Mouse (Mus musculus): ENCODE results near the gene Pik3c2b.

Pik3c2b gene

GRCm38 (mm10) chr1:133071666-133072381 is 26.4 kb downstream of the Pik3c2b start:
- no peak for DNase-seq (ENCODE audit: extremely low spot score, low spot score)

DNA sequence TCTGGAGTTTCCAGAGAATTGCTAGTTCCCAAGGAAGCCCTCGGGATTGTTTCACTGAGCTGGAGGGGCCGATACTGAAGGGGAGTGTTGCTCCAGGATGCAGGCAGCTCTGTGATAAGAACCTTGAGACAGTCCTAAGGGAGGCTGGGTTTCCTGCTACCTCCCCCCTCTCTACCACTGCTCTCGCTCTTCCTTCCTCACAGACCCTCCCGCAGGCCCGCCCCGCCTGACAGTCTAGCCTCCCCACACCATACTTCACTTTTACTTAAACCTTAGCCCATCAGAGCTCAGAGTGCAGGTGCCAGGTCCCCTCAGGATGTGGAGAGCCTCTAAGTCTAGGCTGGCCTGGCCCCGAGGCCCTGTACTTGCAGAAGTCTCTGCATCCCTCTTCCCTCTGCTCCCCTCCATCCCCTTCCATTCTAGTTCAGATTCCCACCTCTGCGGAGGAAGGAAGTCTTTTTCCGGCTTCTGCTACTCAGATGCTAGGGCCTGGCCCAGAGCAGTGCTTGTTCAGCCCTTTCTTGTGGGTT is 27.9 kb downstream of the Pik3c2b start:
- DNase-seq (ENCODE audit: extremely low spot score, low spot score): no peak

GRCm38 (mm10) chr1:133074541-133074940 is 29.1 kb downstream of the Pik3c2b start:
- no peak for DNase-seq (ENCODE audit: extremely low spot score, low spot score)

DNA sequence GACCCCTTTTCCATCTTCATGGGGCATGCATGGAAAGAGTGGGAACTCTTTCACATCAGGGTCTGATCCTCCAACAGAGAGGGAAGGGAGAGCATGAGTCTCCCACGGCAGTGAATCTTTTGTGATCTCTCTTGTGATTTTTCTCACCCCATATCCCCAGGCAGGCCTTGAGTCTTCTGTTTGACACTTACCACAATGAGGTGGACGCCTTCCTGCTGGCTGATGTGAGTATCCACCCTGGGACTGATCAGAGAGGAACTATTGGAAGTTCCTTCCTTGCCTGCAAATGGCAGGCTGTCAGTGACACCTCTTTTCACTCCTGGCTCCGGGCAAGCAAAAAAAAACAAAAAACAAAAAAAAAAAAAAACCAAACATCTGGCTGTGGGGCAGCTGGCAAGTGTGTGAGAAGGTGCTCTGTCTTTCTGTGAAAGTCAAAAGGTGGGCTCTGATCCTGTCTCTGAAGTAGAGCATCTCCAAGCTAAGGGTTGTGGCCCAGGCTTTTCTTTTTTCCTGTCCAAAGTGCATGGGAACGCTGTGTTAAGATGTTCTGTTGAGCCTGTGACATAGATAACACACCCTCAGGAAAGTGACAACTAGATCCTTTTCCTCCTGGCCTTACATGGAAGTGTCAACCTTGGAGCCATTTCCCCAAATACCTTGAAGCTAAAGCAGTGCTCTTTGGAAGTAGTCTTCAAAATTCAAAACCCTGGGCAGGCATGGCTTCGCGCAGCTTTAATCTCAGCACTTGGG is 30.4 kb downstream of the Pik3c2b start:
- DNase-seq (ENCODE audit: extremely low spot score, low spot score): no peak

DNA sequence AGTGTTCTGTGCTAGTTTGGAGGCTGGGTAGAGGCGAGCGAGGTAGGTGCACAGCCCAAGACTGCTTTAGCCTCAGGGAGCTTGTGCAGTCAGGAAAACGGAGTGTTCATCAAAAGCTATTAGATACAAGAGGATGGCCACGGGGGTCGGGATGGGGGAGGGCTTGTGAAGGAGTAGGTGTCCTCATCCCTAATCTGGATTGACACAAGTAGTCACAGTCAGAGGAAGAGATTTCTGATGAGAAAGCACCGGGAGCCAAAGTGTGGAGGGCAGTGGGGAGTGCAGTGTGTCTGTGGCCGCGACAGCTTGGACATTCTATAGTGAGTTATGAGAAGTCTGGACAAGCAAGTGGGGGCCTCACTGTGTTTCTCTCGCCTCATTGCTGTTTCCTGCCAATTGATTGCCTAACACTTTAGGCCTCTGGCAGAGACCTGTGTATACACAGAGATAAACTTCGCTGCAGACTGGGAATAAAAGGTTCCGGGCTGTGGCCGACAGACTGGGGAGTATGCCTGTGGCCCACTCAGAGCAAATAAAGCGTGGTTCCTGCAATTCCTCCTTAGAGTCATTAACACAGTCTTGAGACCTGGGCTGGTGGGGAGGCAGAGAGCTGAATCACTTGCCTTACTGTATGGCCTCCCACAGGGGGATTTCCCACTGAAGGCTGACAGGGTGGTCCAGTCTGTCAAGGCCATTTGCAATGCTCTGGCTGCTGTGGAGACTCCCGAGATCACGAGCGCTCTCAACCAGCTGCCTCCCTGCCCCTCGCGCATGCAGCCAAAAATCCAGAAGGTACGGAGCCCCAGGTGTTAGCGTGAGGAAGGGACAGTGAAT is 31.4 kb downstream of the Pik3c2b start:
- DNase-seq (ENCODE audit: extremely low spot score, low spot score): no peak

GRCm38 (mm10) chr1:133077606-133078337 is 32.3 kb downstream of the Pik3c2b start:
- peak; percentile 40 for DNase-seq (ENCODE audit: extremely low spot score, low spot score)

DNA sequence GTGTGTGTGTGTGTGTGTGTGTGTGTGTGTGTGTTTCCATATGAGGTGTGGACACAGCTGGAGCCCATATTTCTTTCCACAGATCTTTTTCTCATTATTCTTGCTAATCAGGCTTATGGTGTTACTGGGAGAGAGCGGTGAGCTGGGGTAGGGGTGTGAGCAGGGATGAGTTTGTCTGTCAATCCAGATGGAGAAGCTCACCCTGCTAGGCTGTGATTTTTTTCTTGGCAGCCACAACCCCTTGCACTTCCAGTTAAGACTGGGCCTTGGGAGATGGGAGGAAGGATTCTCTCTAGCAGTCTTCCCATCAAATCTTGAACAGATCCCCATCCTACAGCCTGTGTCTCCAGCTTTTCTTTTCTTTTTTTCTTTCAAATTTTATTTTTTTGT is 32.9 kb downstream of the Pik3c2b start:
- DNase-seq (ENCODE audit: extremely low spot score, low spot score): no peak

DNA sequence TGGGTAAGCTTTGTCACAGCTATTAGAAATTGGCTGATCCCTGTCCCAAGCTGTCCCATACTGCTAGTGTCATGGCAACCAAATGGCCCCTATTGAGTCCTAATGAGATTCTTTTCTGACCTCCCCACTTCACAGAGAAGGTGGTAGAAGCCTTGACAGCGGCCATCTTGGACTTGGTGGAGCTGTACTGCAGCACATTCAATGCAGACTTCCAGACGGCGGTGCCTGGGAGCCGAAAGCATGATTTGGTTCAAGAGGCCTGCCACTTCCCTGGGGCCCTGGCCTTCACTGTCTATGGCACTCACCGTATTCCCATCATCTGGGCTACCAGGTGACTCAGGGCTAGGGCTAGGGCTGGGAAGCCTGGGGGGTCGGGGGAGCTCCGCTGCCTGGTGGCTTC is 34.0 kb downstream of the Pik3c2b start:
- peak; percentile 56 for DNase-seq (ENCODE audit: extremely low spot score, low spot score)

DNA sequence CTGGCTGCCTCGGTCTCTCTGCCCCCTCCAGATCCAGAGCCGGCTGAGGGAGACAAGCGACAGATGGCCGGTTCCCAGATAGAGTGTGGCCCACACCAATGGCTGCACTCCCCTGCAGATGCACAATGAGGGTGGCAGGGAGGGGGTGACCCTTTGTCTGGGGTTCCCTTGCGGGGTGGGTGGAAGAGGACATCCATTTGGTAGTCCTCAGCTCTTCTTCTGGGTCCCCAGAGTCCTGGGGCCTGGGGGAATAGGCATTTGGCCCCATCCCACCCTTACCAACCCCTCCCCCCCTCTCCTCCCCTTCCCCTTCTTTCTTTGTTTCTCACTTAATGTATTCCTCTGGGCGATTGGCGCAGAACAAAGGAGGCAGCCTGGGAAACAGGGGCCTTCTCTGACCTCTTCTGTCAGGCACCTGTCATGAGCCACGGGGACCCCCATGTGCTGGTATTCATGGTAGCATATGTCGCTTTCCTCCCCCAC is 34.7 kb downstream of the Pik3c2b start:
- peak; percentile 64 for DNase-seq (ENCODE audit: extremely low spot score, low spot score)

GRCm38 (mm10) chr1:133080717-133081116 is 35.2 kb downstream of the Pik3c2b start:
- no peak for DNase-seq (ENCODE audit: extremely low spot score, low spot score)

DNA sequence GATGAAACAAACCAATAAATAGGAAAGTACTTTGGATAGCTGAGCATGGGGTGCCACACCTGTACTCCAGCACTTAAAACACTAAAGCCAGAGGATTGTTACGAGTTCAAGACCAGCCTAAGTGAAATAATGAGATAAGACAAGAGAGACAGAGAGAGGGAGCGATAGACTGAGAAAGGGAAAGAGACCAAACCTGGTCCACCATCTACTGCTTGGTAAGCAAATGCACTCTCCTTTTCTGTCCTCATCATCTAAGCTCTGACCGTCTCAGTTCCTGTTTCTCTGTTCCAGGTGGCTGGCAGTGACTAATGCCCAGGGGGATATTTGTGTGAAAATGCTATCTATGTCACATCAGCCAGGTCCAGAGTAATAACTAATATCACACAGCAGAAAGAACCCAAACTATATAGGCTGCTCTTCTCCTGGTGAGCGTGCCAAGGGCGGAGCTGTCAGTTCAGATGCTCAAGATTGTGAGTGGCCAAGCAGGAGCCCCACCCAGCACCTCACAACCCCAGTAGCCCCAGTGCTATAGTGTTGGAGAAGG is 37.6 kb downstream of the Pik3c2b start:
- DNase-seq (ENCODE audit: extremely low spot score, low spot score): no peak

DNA sequence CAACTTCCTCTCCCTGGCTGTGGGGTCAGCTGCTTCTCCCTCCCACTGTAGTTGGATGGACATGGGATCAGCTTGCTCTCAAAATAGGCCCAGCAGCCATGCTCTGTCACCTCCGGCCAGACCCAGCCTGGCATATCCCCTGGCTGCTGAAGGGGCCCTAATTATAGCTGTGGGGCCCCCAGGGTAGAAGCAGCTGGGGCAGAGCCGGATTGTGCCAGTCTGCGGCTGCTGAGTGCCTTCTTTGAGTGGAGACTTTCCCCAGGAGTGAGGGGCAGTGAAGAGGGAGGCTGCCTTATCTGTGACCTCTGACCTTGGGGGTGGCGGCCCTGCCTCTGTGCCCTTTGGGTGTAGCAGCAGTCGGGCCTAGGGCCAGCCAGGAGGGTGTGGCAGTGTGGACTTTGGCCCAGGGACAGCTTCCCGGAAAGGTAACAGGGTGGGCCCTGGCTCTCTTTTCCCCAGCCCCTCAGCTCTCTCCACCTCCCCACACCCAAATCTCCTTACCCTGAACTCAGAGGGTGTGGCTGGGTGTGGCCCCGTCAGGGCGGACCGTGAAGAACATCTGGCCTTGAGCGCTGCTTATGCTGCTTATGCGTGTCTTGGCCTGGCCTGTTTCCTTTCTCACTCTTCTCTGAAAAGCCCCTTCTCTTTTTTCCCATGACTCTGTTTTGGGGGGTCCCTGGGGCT is 38.6 kb downstream of the Pik3c2b start:
- no peak for DNase-seq (ENCODE audit: extremely low spot score, low spot score)

- no peak for DNase-seq (ENCODE audit: extremely low spot score, low spot score)
These were observed 39.4 kb downstream of the Pik3c2b start for GRCm38 (mm10) chr1:133084708-133085416.

DNA sequence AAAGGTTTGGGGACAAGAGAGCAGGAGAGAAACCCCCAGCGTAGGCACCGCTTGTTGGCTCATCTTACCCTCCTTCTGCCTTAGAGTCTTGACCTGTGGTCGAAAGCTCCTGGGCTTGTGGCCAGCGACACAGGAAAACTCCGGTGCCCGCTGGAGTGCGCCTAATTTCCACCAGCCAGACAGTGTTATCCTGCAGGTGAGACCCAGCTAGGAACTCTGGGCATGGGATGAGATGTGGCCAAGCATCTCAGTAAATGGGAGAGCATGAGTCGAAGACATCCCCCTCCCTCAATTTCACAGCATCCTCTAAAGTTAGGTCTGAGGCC is 39.9 kb downstream of the Pik3c2b start:
- DNase-seq (ENCODE audit: extremely low spot score, low spot score): no peak

- DNase-seq (ENCODE audit: extremely low spot score, low spot score): no peak
These were observed 41.3 kb downstream of the Pik3c2b start for GRCm38 (mm10) chr1:133086804-133087203.

DNA sequence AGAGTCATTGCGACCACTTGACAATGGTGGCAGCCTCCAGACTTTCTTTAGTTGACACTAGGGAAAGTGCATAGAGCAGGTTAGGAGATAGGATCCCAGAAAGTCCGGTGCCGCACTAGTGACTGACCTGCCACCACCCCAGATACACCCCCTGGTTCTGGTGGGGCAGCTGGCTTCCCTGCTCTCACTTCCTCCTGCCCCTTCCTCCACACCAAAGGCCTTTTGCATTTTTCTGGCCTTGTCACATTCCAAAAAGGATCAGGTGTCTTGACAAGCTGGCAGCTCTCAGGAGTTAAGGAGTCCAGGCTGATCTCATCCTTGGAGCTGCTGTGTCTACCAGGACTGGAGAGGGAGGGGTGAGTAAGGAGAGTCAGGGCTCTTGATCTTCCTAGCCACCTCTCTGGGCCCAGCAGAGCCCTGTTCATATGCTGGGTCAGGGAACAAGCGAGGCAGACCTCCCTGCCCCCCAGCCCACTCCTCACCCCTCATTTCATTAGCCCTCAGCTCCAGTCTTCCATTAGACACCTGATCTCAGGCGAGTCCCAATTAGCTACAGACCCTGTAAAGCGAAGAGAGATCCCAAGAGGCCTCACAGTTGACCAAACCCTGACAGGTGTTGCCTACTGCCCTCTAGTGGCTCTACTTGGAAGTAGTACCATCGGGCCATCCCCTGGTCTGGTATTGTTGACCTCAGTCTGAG is 41.9 kb downstream of the Pik3c2b start:
- peak; percentile 80 for DNase-seq (ENCODE audit: extremely low spot score, low spot score)

DNA sequence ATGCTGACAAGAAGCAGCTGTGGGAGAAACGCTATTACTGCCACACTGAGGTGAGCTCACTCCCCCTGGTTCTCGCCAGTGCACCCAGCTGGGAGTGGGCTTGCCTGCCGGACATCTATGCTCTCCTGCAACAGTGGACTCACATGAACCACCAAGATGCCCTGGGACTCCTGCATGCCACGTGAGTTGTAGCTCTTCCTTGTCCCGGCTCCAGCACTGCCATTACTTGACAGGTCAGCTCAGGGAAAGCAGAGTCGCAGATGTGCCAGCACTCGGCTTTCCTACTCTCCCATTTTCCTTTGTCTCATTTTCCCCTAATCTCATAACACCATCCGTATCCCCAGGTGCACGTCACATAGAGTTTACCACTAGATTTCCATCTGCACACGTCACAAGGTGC is 42.7 kb downstream of the Pik3c2b start:
- DNase-seq (ENCODE audit: extremely low spot score, low spot score): no peak

- no peak for DNase-seq (ENCODE audit: extremely low spot score, low spot score)
These were observed 43.9 kb downstream of the Pik3c2b start for GRCm38 (mm10) chr1:133089415-133089814.

DNA sequence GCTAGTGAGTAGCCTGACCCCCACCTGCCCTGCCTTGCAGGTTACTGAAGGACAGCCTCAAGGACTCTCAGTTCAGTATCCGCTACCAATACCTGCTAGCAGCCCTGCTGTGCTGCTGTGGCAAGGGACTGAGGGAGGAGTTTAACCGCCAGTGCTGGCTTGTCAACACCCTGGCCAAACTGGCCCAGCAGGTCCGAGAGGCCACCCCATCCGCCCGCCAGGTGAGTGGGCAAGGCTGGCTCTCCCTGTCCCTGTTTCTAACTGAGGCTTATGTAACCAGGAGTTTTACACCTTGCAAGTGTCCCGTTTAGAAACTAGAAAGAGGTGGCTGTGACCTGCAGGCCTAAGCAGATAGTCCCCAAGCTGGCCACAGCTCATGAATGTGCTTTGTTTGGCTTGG is 45.2 kb downstream of the Pik3c2b start:
- no peak for DNase-seq (ENCODE audit: extremely low spot score, low spot score)

Measured in neural tube, embryonic 10.5 days (tissue).